Mouse (Mus musculus) midbrain, postnatal 0 days (tissue): ENCODE measurements around the gene Tnfrsf19. TPM values are rescaled to one million over a fixed set of nuclear protein-coding genes. Genes with fewer than 3 reads are reported as not detected.
A peak's percentile ranks its signal among the peaks of the same experiment; 100 is the strongest.

Experiments
- ATAC-seq: fragments of 200-750 bp; cut with Nextera tagmentation; 2 replicates; pipeline ENCODE4 v1.8.0; 2017; ENCODE audit warnings: moderate number of reproducible peaks, mild to moderate bottlenecking, moderate TSS enrichment, moderate library complexity; ENCODE audit not compliant: low FRiP score
- DNase-seq: peaks from one replicate; pipeline ENCODE4 v3.0.0-alpha.2; 2015; ENCODE audit warnings: low spot score
- H3K27ac ChIP-seq: fragments of 300-500 bp; sonication (generic); 2 replicates; pipeline ENCODE4 v1.5.1; 2014; ENCODE audit warnings: low read depth, mild to moderate bottlenecking, low read length, mixed read lengths
- H3K27me3 ChIP-seq: fragments of 300-500 bp; sonication (generic); 2 replicates; pipeline ENCODE4 v1.6.1; 2014; ENCODE audit warnings: low read length, control low read depth, mixed read lengths; ENCODE audit not compliant: insufficient read depth
- H3K36me3 ChIP-seq: fragments of 300-500 bp; sonication (generic); 2 replicates; pipeline ENCODE4 v1.6.1; 2014; ENCODE audit warnings: low read length, control low read depth, mixed read lengths; ENCODE audit not compliant: insufficient read depth
- H3K4me1 ChIP-seq: fragments of 300-500 bp; sonication (generic); 2 replicates; pipeline ENCODE4 v1.6.1; 2014; ENCODE audit warnings: mild to moderate bottlenecking, control low read depth, antibody characterized with exemption, low read length, mixed read lengths; ENCODE audit not compliant: insufficient read depth
- H3K4me2 ChIP-seq: fragments of 300-500 bp; sonication (generic); 2 replicates; pipeline ENCODE4 v1.6.1; 2014; ENCODE audit warnings: low read depth, mild to moderate bottlenecking, low read length, mixed read lengths; ENCODE audit not compliant: poor library complexity, severe bottlenecking
- H3K4me3 ChIP-seq: fragments of 300-500 bp; sonication (generic); 2 replicates; pipeline ENCODE4 v1.5.1; 2014; ENCODE audit warnings: low read depth, mild to moderate bottlenecking, low read length, moderate library complexity
- H3K9ac ChIP-seq: fragments of 300-500 bp; sonication (generic); replicated peaks from 2 replicates; pipeline ENCODE4 v1.6.1; 2014; ENCODE audit warnings: mild to moderate bottlenecking, low read length, moderate library complexity, mixed read lengths; ENCODE audit not compliant: poor library complexity, severe bottlenecking
- H3K9me3 ChIP-seq: fragments of 300-500 bp; sonication (generic); 2 replicates; pipeline ENCODE4 v1.6.1; 2016; ENCODE audit warnings: low read length, control low read depth
- CTCF ChIP-seq: IDR thresholded peaks from 2 replicates; pipeline ENCODE4 v1.5.1; 2016; ENCODE audit warnings: antibody characterized with exemption, mild to moderate bottlenecking
- WGBS: fragments of 180-500 bp; shearing (Covaris S2); extraction: QIAGEN DNeasy Blood & Tissue Kit; methylation state at CpG from one replicate; pipeline ENCODE4 v1.1.7; 2014; 5-methylcytosine and 5-hydroxymethylcytosine counted together
- polyA plus RNA-seq: library from polyadenylated mRNA; unstranded; fragments of >200 nt; fragmentation: Nextera tagmentation; extraction: Ambion mirVana; gene quantifications from 2 replicates; pipeline ENCODE4 v1.2.1, GENCODE M21; 2015
- total RNA-seq: library from RNA; depleted of rRNA; stranded (reverse); fragments of >200 nt; gene quantifications from 2 replicates; pipeline ENCODE4 v1.2.3, GENCODE M21; 2014

Gene Tnfrsf19
- total and polyA plus RNA-seq, 2 experiments from 2014 or later = 29.5 to 42.9 TPM

- Histone ChIP-seq H3K36me3 (no peaks in the 10 kb centered on the region), H3K27ac (peak overlapping the region; percentile 68), H3K27me3 (no peaks in the 10 kb centered on the region), H3K4me1 (peaks cover 6% of the 10 kb centered on the region; the same call in 1 of the 2 replicates), H3K4me3 (peak overlapping the region; percentile 69), H3K9ac (peak overlapping the region; percentile 72), H3K9me3 (no peaks in the 10 kb centered on the region), H3K4me2 (peak overlapping the region; percentile 97)
- WGBS = 1% methylated on average over 40 of the region's 40 CpGs
- ATAC-seq (peak; percentile 94), DNase-seq (peak; percentile 72)
- TF ChIP-seq CTCF = peak; percentile 60
Measured at GRCm38 (mm10) chr14:61037321-61038081, 8.8 kb downstream of the Tnfrsf19 start.

- WGBS = 92% methylated on average over 6 of the region's 6 CpGs
- no peaks in the 10 kb centered on the region for H3K4me1 ChIP-seq
Measured at GRCm38 (mm10) chr14:61030366-61030765, 15.9 kb downstream of the Tnfrsf19 start.

GRCm38 (mm10) chr14:61024006-61024405 is 22.3 kb downstream of the Tnfrsf19 start:
- Histone ChIP-seq H3K4me3 (no peak overlapping the region), H3K9me3 (no peaks in the 10 kb centered on the region), H3K4me1 (no peaks in the 10 kb centered on the region), H3K27ac (no peak overlapping the region), H3K27me3 (no peaks in the 10 kb centered on the region), H3K9ac (no peak overlapping the region), H3K36me3 (no peaks in the 10 kb centered on the region), H3K4me2 (no peak overlapping the region)
- DNase-seq (no peak), ATAC-seq (no peak)
- WGBS = 85% methylated on average over 7 of the region's 7 CpGs
- no peak for TF ChIP-seq CTCF

More at GRCm38 (mm10) chr14:61030366-61030765, 15.9 kb downstream of the Tnfrsf19 start:
- Histone ChIP-seq H3K4me2 (no peak overlapping the region), H3K27ac (no peak overlapping the region), H3K9me3 (no peaks in the 10 kb centered on the region), H3K9ac (no peak overlapping the region), H3K27me3 (no peaks in the 10 kb centered on the region), H3K4me3 (no peak overlapping the region), H3K36me3 (no peaks in the 10 kb centered on the region)
- TF ChIP-seq CTCF = no peak
- no peak for ATAC-seq
- DNase-seq = no peak

GRCm38 (mm10) chr14:61022383-61022782 is 23.9 kb downstream of the Tnfrsf19 start:
- H3K4me1 ChIP-seq = no peaks in the 10 kb centered on the region
- no peaks in the 10 kb centered on the region for H3K36me3 ChIP-seq
- H3K4me3 ChIP-seq = no peak overlapping the region
- TF ChIP-seq CTCF = peak; percentile 27; the same call in 1 of the 2 replicates
- no peak overlapping the region for H3K4me2 ChIP-seq
- ATAC-seq (no peak), DNase-seq (no peak)
- no peaks in the 10 kb centered on the region for H3K27me3 ChIP-seq
- no peak overlapping the region for H3K27ac ChIP-seq
- no peak overlapping the region for H3K9ac ChIP-seq
- no peaks in the 10 kb centered on the region for H3K9me3 ChIP-seq
- WGBS = 77% methylated on average over 1 of the region's 1 CpGs

GRCm38 (mm10) chr14:61020968-61021367 is 25.3 kb downstream of the Tnfrsf19 start:
- no peak overlapping the region for H3K4me2 ChIP-seq
- no peaks in the 10 kb centered on the region for H3K36me3 ChIP-seq
- ATAC-seq (no peak), DNase-seq (no peak)
- no peaks in the 10 kb centered on the region for H3K9me3 ChIP-seq
- H3K27me3 ChIP-seq = no peaks in the 10 kb centered on the region
- no peak overlapping the region for H3K4me3 ChIP-seq
- WGBS = 86% methylated on average over 2 of the region's 2 CpGs
- H3K27ac ChIP-seq = no peak overlapping the region
- H3K4me1 ChIP-seq = no peaks in the 10 kb centered on the region
- no peak for TF ChIP-seq CTCF
- no peak overlapping the region for H3K9ac ChIP-seq

- no peak overlapping the region for H3K27ac ChIP-seq
Measured at GRCm38 (mm10) chr14:61019880-61020279, 26.4 kb downstream of the Tnfrsf19 start.

More at GRCm38 (mm10) chr14:61019880-61020279, 26.4 kb downstream of the Tnfrsf19 start:
- Histone ChIP-seq H3K36me3 (no peaks in the 10 kb centered on the region), H3K9me3 (no peaks in the 10 kb centered on the region), H3K4me3 (no peak overlapping the region), H3K4me1 (no peaks in the 10 kb centered on the region), H3K4me2 (no peak overlapping the region), H3K9ac (no peak overlapping the region), H3K27me3 (no peaks in the 10 kb centered on the region)
- WGBS = 98% methylated on average over 1 of the region's 1 CpGs
- no peak for DNase-seq
- no peak for ATAC-seq
- no peak for TF ChIP-seq CTCF
